Mouse (Mus musculus): ENCODE measurements around the gene Snapc4. TPM values are rescaled to one million over a fixed set of nuclear protein-coding genes. Genes with fewer than 3 reads are reported as not detected.

Gene Snapc4
- 60.2 TPM for polyA plus RNA-seq (2017; shearing (Covaris generic))

DNA sequence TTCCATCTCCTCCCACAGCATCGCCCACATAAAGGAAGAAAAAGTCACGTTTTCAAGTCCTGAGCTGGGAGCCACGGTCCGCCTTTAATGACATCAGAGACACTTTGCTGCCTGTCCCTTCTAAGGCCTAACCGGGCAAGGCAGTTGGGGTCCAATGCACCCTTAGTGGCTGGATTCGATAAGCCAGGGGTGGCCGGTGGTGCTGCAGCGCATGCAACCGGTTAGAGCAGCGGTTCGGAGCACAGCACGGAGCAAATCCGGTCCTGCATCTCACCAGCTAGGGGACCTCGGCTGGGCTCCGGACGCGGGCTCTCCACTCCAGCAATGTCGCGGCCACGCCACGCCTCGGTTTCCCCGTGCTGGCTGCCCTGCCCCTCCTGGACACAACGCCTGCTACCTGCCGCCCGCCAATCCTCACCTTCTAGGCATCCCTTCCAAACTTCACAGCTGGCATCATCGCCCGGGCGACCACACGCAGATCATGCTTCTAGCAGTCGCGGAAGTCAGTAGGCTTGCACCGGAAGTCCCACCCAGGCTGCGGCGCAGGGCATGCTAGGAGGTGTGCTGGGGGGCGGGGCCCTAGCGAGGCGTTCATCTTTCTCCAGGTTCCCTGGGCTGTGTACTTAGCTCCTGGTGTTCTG is at the start of gene Snapc4:
Snapc4 (minus strand) TSS at position 523 of the 641 bp plus-strand sequence.

DNA sequence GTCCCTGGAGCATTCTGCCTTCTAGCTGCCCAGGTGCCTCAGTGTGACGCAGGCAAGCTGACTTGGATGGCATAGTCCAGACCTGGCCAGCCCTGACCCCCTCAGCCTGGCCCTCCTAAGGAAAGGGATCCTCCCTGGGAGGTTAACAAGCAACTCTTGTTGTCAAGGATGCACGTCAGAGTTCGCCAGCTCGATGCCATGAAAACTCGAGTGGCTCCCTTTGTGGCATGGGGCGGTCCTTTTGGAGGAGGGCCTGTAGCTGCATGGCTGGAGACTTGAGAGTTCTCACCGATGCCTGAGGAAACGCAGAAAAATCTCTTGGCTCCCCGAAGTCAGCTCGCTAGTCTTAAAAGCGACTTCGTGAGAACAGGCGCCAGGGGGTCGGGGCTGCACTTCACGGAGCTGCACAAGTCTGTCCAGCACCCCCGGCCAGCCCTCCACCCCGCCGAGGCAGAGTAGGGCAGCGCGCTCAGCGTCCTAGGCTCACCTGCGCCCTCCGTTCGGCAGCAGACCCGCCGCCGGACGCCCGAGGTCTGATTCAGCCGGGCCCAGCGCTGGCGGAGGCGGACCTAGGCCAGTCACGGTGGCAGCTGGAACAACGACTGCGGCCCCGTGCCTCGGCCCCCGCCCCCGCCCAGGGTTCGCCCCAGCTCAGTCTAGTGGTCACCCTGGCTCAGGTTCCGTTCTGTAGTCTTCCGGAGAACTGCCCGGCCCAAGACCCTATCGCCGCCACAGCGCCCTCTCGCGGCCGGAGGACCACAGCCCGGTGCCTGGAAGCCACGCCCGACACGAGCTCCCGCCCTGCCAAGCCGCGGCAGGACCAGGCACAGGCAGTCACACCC is 28.3 kb upstream of the Snapc4 start, which contains the start of gene Inpp5e:
Inpp5e (minus strand) TSS at position 689 of the 842 bp plus-strand sequence.

DNA sequence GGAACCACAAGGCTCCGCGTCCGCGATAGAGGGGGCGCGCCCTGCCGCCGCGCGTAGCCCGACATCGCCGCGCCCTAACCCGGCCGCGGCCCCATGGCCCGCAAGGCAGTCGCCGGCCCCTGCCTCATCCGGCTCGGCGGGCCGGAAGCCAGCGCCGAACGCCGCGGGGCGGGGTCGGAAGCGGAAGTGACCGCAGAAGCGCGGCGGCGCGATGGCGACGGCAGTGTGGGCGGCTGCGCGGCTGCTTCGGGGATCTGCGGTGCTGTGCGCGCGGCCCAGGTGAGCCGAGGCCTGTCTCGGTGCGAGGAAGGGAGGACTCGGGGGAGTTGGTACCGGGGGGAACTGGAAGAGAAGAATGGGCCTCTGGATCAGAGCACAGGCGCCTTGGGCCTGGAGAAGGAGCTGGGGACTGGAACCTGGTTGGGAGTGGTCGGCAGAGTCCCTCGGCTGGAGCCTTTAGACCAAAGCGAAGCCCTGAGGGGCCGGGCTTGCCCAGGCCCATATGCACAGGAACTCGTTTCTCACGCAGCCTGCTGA is 8.8 kb upstream of the Snapc4 start, which contains the start of the genes Entr1 and Pmpca:
Entr1 (minus strand) TSS at position 163 of the 537 bp plus-strand sequence.
Pmpca (plus strand) TSS at position 186 of the 537 bp plus-strand sequence.

DNA sequence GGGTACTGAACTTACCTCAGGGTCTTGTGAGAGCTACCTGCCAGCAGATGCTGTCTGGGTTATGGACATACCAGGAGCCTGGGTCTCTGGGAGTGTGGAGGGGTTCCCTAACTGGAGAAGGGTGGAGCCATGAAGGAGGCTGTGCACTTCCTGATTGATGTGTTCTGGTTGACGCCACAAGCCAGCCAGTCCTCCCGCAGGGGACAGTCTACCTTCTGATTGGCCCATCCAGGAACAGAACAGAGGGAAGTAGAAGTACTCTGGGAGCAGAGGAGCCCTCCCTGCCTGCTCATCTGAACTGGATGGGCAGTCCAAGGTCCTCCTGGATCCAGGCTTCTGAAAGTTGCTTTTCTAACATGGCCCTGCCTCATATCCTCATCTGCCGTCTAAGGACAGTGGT is 19.7 kb downstream of the Snapc4 start, which contains the start of gene Card9:
Card9 (minus strand) TSS at position 147 of the 400 bp plus-strand sequence.

DNA sequence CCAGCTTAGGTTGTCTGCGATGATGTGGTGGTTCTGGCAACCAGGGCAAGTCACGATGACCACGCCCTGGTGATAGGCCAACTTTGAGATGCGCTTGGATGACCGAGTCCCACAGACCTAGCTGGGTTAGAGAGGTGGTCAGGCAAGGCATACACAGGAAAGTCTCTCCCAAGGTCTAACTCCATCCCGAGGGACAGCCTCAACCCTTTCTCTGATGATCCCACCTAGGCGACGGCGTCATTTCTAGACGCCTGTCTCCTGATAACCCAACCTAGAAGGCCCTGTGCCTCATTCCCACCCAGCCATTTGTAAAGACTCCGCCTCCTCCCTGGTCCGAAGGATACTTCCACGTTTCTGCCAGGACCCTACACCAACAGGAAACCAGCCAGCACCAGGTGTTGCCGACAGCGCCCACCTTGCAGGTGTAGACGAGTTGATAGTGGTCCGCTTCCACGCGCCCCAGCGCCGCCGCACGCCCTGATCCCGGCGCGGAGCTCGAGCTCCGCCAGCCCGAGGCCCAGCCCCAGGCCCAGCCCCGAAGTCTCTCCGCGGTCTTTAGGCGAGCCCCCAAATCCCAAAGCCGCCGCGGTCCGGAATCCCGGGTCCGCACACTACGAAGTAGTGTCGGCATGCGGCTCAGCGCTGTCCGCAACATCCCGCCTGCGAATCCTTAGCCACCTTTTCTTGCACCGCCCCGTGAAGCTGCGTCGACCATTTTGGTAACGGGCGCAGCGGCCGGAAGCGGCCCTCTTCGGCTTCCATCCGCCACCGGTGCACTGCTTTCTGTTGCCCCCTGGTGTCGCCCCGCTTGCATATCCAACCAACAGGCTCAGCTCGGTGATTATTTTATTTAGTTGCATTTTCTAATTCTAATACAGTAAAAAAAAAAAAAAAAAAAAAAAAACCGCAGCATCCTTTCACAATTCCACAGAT is 28.8 kb downstream of the Snapc4 start, which contains the start of gene Dnlz:
Dnlz (minus strand) TSS at position 753 of the 933 bp plus-strand sequence.

DNA sequence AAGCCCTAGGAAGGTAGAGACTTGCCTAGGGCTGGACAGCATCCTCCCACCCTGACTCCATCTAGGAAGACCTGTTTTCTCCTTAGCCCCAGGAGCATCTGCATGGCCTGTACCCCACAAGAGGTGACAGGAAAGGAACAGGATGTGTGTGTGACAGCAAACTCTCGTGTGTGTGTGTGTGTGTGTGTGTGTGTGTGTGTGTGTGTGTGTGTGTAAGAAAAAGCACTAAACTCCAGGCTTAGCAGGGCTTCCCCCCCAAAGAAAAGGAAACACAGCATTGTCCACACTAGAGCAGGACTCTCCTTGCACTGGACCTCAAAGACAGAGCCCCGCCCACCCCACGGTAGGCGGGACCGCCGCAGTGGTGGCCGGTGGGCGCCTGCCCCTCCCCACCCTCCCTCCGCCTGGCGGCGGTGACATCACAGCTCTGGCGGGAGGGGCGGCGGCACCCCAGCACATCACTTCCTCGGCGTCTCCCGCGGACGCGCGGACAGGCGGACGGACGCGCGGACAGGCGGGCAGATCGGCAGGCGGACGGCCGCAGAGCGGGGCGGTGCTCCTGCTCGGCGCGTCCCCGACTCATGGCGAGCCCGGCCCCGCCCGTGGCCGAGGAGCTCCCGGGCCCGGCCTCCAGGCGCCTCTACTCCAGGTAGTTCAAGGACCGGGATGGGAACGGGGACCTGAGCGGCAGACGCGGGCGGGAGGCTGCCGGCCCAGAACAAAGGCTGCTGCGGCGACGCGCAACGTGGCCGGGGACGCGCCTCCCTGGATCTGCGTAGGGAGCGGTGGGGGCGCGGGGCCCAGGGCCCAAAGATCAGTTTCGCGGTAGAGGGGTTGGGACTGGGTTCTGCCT is 65.2 kb downstream of the Snapc4 start, which contains the start of gene Gpsm1:
Gpsm1 (plus strand) TSS at position 444 of the 853 bp plus-strand sequence.

Other genes with a start within 250 kb of the Snapc4 start
- gene Lhx3, start 172.4 kb downstream of the Snapc4 start, polyA plus RNA-seq (2017; shearing (Covaris generic)) = not detected
- 11.5 TPM for gene Qsox2, start 143.1 kb downstream of the Snapc4 start, polyA plus RNA-seq (2017; shearing (Covaris generic))
- 0.05 TPM for gene Ccdc187, start 86.1 kb downstream of the Snapc4 start, polyA plus RNA-seq (2017; shearing (Covaris generic))
- 10.5 TPM for gene Gpsm1, start 65.1 kb downstream of the Snapc4 start, polyA plus RNA-seq (2017; shearing (Covaris generic))
- 20.6 TPM for gene Dnlz, start 28.5 kb downstream of the Snapc4 start, polyA plus RNA-seq (2017; shearing (Covaris generic))
- 3.4 TPM for gene Card9, start 19.7 kb downstream of the Snapc4 start, polyA plus RNA-seq (2017; shearing (Covaris generic))
- 174 TPM for gene Entr1, start 8.7 kb upstream of the Snapc4 start, polyA plus RNA-seq (2017; shearing (Covaris generic))
- gene Pmpca, start 8.7 kb upstream of the Snapc4 start, polyA plus RNA-seq (2017; shearing (Covaris generic)) = 108 TPM
- 36.5 TPM for gene Inpp5e, start 28.6 kb upstream of the Snapc4 start, polyA plus RNA-seq (2017; shearing (Covaris generic))
- 54.4 TPM for gene Sec16a, start 64.6 kb upstream of the Snapc4 start, polyA plus RNA-seq (2017; shearing (Covaris generic))
- 46.3 TPM for gene Notch1, start 136.0 kb upstream of the Snapc4 start, polyA plus RNA-seq (2017; shearing (Covaris generic))
- gene Egfl7, start 199.4 kb upstream of the Snapc4 start, polyA plus RNA-seq (2017; shearing (Covaris generic)) = 0.87 TPM
- gene Gm20532, start 206.0 kb upstream of the Snapc4 start, polyA plus RNA-seq (2017; shearing (Covaris generic)) = not detected
- gene Agpat2, start 223.8 kb upstream of the Snapc4 start, polyA plus RNA-seq (2017; shearing (Covaris generic)) = 21.1 TPM
- 5.0 TPM for gene Fam69b, start 247.8 kb upstream of the Snapc4 start, polyA plus RNA-seq (2017; shearing (Covaris generic))